Mouse (Mus musculus) heart, embryonic 16.5 days (tissue): ENCODE data around the gene Slc25a26. TPM values are rescaled to one million over a fixed set of nuclear protein-coding genes. Genes with fewer than 3 reads are reported as not detected.

Experiments used
- microRNA-seq: library from miRNA; unstranded; fragments of <30 nt; microRNA quantifications from one replicate; pipeline ENCODE4, GENCODE M21; 2017
- polyA plus RNA-seq: library from polyadenylated mRNA; unstranded; fragments of >200 nt; fragmentation: Nextera tagmentation; extraction: Ambion mirVana; gene quantifications from 2 replicates; pipeline ENCODE4 v1.2.1, GENCODE M21; 2015

The Slc25a26 gene
- polyA plus RNA-seq, 1 experiment from 2014 or later: 15.3 TPM

Small RNAs within 50 kb of the gene (microRNA-seq; reads per million reads assigned to microRNA genes)
- not detected for gene Mir7041

Other genes with a start within 250 kb of the Slc25a26 start
- 6.3 and 7.2 TPM in 2 replicates for gene Magi1, start 216.4 kb upstream of the Slc25a26 start, polyA plus RNA-seq
- 7.7 and 8.9 TPM in 2 replicates for gene Lrig1, start 199.8 kb downstream of the Slc25a26 start, polyA plus RNA-seq